Mouse (Mus musculus) C2C12 (cell line): ENCODE measurements around the gene 2310033P09Rik. TPM values are rescaled to one million over a fixed set of nuclear protein-coding genes. Genes with fewer than 3 reads are reported as not detected.

Source experiments
- H3K27me3 ChIP-seq: one replicate; pipeline ENCODE4 v1.6.1; 2011; ENCODE audit not compliant: control insufficient read depth, insufficient read depth, insufficient read length
- H3K36me3 ChIP-seq: one replicate; pipeline ENCODE4 v1.6.1; 2011; ENCODE audit not compliant: control insufficient read depth, insufficient read depth
- H3K4me3 ChIP-seq: one replicate; pipeline ENCODE4 v1.5.1; 2011; ENCODE audit warnings: mild to moderate bottlenecking, control low read depth; ENCODE audit not compliant: poor library complexity, insufficient read depth, severe bottlenecking
- H3K79me2 ChIP-seq: one replicate; pipeline ENCODE4 v1.6.1; 2011; ENCODE audit not compliant: control insufficient read depth, insufficient read depth
- H3K79me3 ChIP-seq: one replicate; pipeline ENCODE4 v1.6.1; 2011; ENCODE audit warnings: low read depth, control low read depth
- H3ac ChIP-seq: one replicate; pipeline ENCODE3; 2011; ENCODE audit warnings: low read depth; ENCODE audit not compliant: control insufficient read depth, insufficient read length
- CEBPB ChIP-seq: IDR thresholded peaks from one replicate; pipeline ENCODE4 v1.6.1; 2011; ENCODE audit warnings: low read depth, mild to moderate bottlenecking, control low read depth, moderate library complexity
- CTCF ChIP-seq: IDR thresholded peaks from one replicate; pipeline ENCODE4 v1.5.1; 2011; ENCODE audit not compliant: control insufficient read depth, insufficient read depth, insufficient read length
- FOSL1 ChIP-seq: IDR thresholded peaks from one replicate; pipeline ENCODE4 v1.8.0; 2011; ENCODE audit warnings: mild to moderate bottlenecking, low read length; ENCODE audit not compliant: poor library complexity, insufficient read depth, severe bottlenecking
- MAX ChIP-seq: IDR thresholded peaks from one replicate; pipeline ENCODE4 v1.6.1; 2011; ENCODE audit warnings: mild to moderate bottlenecking, control low read depth
- MYOD1 ChIP-seq: IDR thresholded peaks from one replicate; pipeline ENCODE4 v1.6.1; 2011; ENCODE audit warnings: low read depth; ENCODE audit not compliant: control insufficient read depth, insufficient read length
- MYOG ChIP-seq: IDR thresholded peaks from one replicate; pipeline ENCODE4 v1.6.1; 2011; ENCODE audit not compliant: control insufficient read depth, insufficient read length; ENCODE audit errors: extremely low read depth
- USF1 ChIP-seq: IDR thresholded peaks from one replicate; pipeline ENCODE4 v1.6.1; 2011; ENCODE audit warnings: low read depth, mild to moderate bottlenecking, control low read depth, moderate library complexity
- polyA plus RNA-seq: library from polyadenylated mRNA; unstranded; fragments of >200 nt; fragmentation: generic; extraction: Trizol; gene quantifications from one replicate; pipeline ENCODE4 v1.2.1, GENCODE M21; 2012; ENCODE audit warnings: missing spikeins

The 2310033P09Rik gene
- polyA plus RNA-seq, 1 experiment = 17.8 TPM

DNA sequence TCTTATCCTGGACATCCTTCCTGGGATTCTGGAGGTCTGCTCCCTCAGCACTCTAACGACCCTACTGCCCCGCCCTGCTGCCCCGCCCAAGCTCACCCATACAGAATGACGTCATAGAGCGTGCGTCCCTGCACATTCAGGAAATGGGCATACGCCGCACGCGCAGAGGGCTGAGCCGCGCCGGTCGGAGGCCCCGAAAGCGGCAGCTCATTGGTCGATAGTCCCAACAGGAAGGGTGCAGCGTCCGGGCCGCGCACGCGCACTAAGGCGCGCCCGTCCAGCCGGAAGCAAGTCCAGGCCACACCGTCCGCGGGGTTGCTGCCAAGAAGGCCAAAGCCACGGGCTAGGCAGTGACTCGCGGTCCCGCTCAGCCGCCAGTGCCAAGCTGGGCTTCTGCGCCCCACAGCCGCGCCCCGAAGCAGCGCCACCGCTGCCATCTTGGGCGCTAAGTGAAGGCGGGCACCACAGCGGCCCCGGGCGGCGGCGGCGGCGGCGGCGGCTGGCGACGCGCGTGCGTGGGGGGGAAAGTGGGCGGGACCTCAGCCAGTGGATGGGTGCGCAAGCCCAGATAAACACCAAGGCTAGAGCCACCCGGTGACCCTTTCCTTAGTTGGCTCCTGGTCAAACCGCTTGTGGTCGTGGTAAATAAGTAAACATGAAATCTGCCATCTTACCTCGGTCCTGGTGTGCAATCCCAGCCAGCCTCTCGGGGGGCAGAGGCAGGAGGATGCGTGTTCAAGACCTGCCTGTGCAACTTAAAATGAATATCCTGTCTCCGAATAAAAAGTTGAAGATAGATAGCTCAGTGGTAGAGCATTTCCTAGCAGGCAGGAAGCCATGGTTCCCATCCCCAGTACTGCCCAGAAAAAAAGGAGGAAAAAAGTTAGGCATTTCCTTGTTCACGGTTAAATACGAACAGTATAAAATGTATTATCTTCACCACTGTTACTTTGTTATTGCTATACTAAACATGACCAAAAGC is 44.6 kb upstream of the 2310033P09Rik start, which contains the start of gene Iba57:
Gene Iba57, minus strand, starts transcription at position 485 of the 982 bp plus-strand sequence.
- TF ChIP-seq MAX (peak; percentile 80), CTCF (peak; percentile 32), CEBPB (peak; percentile 29), USF1 (no peak)
- H3K4me3 ChIP-seq = peak within 1 kb of the TSS; percentile 45
- H3K27me3 ChIP-seq = no peaks in the 10 kb centered on the region
- peak within 1 kb of the TSS; percentile 73 for H3ac ChIP-seq
- H3K79me3 ChIP-seq = no peaks in the 10 kb centered on the region
- no peaks in the 10 kb centered on the region for H3K36me3 ChIP-seq
- no peaks in the 10 kb centered on the region for H3K79me2 ChIP-seq

DNA sequence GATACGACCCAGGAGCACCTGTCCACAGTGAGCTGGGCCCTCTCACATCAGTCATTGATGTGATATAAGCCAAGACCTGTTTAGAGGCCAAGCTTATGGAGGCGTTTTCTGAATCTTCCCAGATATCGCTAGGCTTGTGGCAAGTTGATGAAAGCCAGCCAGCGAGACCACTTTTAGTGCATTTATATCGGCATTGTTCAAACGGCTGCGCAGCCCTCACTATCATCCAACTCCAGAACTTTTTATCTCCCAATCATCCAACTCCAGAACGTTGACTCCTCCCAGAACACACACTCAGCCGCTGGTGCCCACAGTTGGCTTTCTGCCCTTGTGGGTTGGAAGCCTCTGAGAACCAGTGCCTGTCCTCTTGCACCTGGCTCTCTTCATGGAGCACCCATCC is 43.7 kb upstream of the 2310033P09Rik start:
- no peak for TF ChIP-seq CEBPB
- TF ChIP-seq MYOG = no peak
- TF ChIP-seq MAX = no peak
- TF ChIP-seq FOSL1 = no peak
- no peak for TF ChIP-seq USF1
- no peak for TF ChIP-seq MYOD1
- no peak for TF ChIP-seq CTCF
- H3K79me3 ChIP-seq = no peaks in the 10 kb centered on the region
- no peaks in the 10 kb centered on the region for H3K79me2 ChIP-seq
- H3K4me3 ChIP-seq = no peak overlapping the region
- no peaks in the 10 kb centered on the region for H3K36me3 ChIP-seq
- H3K27me3 ChIP-seq = no peaks in the 10 kb centered on the region
- no peak overlapping the region for H3ac ChIP-seq

DNA sequence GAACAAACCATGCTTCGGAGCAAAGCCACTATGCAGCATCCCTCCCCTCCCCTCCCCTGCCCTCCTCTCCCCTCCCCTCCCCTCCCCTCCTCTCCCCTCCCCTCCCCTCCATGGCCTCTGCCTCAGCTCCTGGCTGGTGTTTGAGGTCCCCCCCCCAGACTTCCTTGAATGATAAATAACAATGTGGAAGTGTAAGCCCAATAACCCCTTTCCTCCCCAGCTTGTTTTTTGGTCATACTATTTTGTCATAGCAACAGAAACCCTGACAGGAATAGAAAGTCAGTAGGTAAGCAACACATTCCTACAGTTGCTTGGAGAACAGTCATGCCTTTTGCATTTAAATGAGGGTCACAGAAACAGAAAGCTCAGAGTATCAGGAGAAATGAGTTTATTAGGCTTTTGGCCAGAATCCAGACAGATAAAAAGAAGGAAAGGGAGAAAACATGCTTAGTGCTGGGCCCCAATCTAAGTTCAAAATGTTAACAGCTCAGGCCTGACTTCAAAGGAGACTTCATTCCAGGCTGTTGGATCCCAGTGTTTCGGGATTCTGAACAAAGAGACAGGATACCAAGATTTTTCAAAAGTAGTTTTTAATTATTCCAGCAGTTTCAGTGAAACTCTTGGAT is 42.4 kb upstream of the 2310033P09Rik start:
- no peak for TF ChIP-seq CTCF
- no peak for TF ChIP-seq MYOG
- no peak for TF ChIP-seq MAX
- TF ChIP-seq USF1 = no peak
- no peak for TF ChIP-seq CEBPB
- no peak for TF ChIP-seq FOSL1
- TF ChIP-seq MYOD1 = no peak
- Histone ChIP-seq H3K4me3 (no peak overlapping the region), H3K27me3 (no peaks in the 10 kb centered on the region), H3K79me2 (no peaks in the 10 kb centered on the region), H3K36me3 (no peaks in the 10 kb centered on the region), H3K79me3 (no peaks in the 10 kb centered on the region), H3ac (no peak overlapping the region)

DNA sequence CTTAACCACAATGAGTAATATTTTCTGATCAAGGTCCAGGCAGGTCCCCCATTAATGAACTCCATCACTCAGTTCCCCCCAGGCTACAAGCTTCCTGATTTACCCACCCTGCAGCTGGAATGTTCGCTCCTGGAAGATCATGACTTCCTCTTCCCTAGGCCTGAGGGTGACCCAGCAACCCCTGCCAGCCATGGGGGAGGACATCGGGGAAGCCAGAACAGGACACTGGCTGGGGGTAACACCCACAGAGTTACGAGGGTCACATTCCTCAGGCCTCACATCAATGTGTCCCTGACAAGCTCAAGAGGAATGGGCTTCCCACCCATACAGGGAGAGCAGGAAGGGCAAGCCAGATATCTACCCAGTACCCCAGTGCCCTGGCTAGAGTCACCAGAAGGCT is 38.3 kb upstream of the 2310033P09Rik start:
- Histone ChIP-seq H3K79me3 (no peaks in the 10 kb centered on the region), H3K36me3 (no peaks in the 10 kb centered on the region), H3K4me3 (no peak overlapping the region), H3K27me3 (peaks cover 12% of the 10 kb centered on the region), H3K79me2 (no peaks in the 10 kb centered on the region), H3ac (no peak overlapping the region)
- TF ChIP-seq FOSL1 = no peak

DNA sequence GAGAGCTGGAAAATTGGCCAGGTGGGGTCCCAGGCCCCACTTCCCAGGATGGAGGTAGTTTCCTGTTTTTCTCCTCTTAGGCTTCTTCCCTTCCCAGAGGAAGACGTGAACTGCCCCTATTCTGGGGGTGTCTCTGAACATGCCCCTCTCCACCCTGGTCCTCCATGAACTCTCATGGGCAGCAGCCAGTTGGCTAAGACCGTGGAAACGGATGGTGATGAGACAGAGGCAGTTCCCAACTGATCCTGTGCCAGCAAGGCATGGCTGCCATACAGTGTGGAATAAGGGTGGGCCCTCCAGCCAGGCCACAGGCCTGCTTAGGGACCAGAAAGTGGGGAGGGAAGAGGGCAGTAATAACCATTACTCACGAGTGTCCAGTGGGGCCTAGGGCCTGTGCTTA is 37.6 kb upstream of the 2310033P09Rik start:
- Histone ChIP-seq H3K4me3 (no peak overlapping the region), H3ac (no peak overlapping the region), H3K27me3 (peaks cover 18% of the 10 kb centered on the region), H3K36me3 (no peaks in the 10 kb centered on the region), H3K79me2 (no peaks in the 10 kb centered on the region), H3K79me3 (no peaks in the 10 kb centered on the region)
- TF ChIP-seq USF1 (no peak), CEBPB (no peak), MAX (no peak), FOSL1 (no peak), MYOG (no peak), CTCF (no peak), MYOD1 (no peak)

DNA sequence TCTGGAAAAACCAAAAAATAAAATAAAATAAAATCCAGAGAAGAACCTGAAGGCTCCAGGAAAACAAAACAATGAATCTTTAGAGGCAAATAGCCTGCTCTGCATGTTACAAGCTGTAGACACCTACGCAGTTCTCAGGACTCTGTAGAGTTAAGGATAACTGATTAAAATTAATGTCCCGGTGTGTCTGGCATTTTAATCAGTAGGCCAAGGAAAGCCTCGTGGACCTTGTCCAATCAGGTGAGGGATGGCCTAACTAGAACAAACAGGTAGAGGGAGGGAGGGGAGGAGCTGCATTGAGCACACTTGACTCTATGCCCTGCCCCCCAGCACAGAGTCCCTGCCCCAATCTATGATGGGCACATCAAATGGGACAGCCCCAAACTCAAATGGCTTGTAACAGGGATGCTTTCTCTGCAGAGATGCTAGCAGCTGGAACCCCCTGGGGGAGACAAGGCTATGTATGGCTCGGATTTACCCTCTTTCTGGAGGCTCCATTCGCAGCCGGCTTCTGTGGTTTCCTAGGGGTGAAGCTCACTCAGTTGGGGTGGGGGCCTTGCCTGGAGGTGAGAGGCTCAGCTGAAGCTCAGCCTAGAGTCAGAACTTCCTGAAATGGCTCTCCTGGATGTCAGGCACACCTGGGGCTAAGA is 33.8 kb upstream of the 2310033P09Rik start:
- TF ChIP-seq FOSL1 = no peak
- TF ChIP-seq MYOG = no peak
- TF ChIP-seq CEBPB = no peak
- no peak for TF ChIP-seq CTCF
- TF ChIP-seq USF1 = no peak
- no peak for TF ChIP-seq MAX
- TF ChIP-seq MYOD1 = no peak
- no peaks in the 10 kb centered on the region for H3K79me2 ChIP-seq
- no peaks in the 10 kb centered on the region for H3K79me3 ChIP-seq
- H3K27me3 ChIP-seq = peaks cover 49% of the 10 kb centered on the region
- no peak overlapping the region for H3ac ChIP-seq
- no peaks in the 10 kb centered on the region for H3K36me3 ChIP-seq
- no peak overlapping the region for H3K4me3 ChIP-seq
